Mouse (Mus musculus) frontal cortex, postnatal 10 days (tissue): ENCODE measurements around the gene Gm21293.
"Not testable (repeated sequence)": the region's sequence is repeated elsewhere in the genome, so short reads cannot be mapped to it uniquely, and the experiment has no call there.

Experiments
- DNase-seq, 2 experiments: peaks; one replicate each; pipeline ENCODE4 v3.0.0; 2022; ENCODE audit warnings: low spot score in 2 of 2, mixed read lengths in 1 of 2

Gm21293 gene

DNA sequence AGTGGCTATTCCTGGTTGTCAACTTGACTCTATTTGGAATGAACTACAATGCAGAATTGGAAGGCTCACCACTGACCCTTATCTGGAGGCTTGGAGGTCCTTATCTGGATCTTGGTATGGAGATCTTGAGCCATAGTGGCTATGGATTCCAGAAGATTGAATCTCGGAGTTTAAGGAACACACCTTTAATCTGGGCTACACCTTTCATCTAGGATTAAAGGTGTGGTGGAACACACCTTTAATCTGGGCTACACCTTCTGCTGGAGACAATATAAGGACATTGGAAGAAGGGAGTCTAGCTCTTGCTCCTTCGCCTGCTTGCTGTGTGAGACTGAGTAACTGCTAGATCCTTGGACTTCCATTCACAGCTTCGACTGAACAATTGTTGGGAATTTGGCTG is at the start of gene Gm21293:
Gm21293 (plus strand) TSS at position 301 of the 400 bp plus-strand sequence.
- DNase-seq: not testable (repeated sequence)

DNA sequence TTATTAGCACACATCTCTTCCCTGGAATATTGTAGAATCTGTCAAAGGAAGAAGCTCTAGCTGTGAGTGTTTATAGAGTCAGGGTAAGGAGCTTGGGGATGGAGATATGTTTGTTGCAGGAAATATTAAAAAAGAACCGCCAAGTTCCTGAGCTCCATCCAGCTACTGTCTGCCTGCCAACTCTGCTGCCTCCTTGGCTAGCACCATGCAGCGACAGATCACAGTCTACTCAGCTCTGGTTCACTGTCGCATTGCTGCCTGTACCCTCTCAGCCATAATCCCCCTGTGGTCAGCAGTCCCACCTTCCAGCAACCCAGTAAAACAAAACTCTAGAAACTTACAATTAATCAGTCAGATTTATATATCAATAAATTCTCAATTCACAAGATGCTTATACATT is 32.7 kb upstream of the Gm21293 start:
- no peak for DNase-seq

DNA sequence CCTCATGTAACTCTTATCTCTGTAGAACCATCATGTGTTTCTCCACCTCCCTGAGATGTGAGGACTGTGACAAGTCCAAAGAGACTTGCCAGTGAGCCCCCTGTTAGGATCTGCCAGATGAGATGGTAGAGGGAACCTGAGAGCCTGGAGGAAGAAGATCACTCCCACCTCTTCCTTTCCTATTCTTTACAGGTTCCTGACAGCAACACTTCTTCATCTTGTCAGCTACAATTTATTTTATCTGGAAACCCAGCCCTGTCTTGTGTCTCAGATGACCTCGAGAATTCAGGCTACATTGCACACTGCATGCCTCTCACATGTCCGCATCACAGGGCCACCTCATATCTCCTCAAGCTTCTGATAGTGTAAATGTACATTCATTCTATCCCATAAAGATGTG is 24.5 kb upstream of the Gm21293 start:
- no peak for DNase-seq

DNA sequence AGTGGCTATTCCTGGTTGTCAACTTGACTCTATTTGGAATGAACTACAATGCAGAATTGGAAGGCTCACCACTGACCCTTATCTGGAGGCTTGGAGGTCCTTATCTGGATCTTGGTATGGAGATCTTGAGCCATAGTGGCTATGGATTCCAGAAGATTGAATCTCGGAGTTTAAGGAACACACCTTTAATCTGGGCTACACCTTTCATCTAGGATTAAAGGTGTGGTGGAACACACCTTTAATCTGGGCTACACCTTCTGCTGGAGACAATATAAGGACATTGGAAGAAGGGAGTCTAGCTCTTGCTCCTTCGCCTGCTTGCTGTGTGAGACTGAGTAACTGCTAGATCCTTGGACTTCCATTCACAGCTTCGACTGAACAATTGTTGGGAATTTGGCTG is 8.4 kb downstream of the Gm21293 start, which contains the start of gene Gm6763:
Gm6763 (plus strand) TSS at position 301 of the 400 bp plus-strand sequence.
- DNase-seq: not testable (repeated sequence)

DNA sequence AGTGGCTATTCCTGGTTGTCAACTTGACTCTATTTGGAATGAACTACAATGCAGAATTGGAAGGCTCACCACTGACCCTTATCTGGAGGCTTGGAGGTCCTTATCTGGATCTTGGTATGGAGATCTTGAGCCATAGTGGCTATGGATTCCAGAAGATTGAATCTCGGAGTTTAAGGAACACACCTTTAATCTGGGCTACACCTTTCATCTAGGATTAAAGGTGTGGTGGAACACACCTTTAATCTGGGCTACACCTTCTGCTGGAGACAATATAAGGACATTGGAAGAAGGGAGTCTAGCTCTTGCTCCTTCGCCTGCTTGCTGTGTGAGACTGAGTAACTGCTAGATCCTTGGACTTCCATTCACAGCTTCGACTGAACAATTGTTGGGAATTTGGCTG is 16.9 kb downstream of the Gm21293 start, which contains the start of gene Gm8764:
Gm8764 (plus strand) TSS at position 301 of the 400 bp plus-strand sequence.
- not testable (repeated sequence) for DNase-seq

- not testable (repeated sequence) for DNase-seq
These were observed 25.4 kb downstream of the Gm21293 start, which contains the start of gene Gm21304 for GRCm38 (mm10) chr10:104168215-104168614. Gene Gm21304, plus strand, starts transcription at chr10:104168515.

- DNase-seq: not testable (repeated sequence)
These were observed 33.9 kb downstream of the Gm21293 start, which contains the start of gene Gm21312 for GRCm38 (mm10) chr10:104176724-104177123. Gene Gm21312, plus strand, starts transcription at chr10:104177024.

- DNase-seq: not testable (repeated sequence)
These were observed 42.4 kb downstream of the Gm21293 start, which contains the start of gene Gm20765 for GRCm38 (mm10) chr10:104185233-104185632. Gene Gm20765, plus strand, starts transcription at chr10:104185533.

DNA sequence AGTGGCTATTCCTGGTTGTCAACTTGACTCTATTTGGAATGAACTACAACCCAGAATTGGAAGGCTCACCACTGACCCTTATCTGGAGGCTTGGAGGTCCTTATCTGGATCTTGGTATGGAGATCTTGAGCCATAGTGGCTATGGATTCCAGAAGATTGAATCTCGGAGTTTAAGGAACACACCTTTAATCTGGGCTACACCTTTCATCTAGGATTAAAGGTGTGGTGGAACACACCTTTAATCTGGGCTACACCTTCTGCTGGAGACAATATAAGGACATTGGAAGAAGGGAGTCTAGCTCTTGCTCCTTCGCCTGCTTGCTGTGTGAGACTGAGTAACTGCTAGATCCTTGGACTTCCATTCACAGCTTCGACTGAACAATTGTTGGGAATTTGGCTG is 51.0 kb downstream of the Gm21293 start, which contains the start of gene Gm4340:
Gm4340 (plus strand) TSS at position 301 of the 400 bp plus-strand sequence.
- not testable (repeated sequence) for DNase-seq
